Mouse (Mus musculus) kidney, embryonic 14.5 days (tissue): ENCODE measurements at regions not wholly inside any gene's neighbourhood (a gene's known extent, or its start where the extent isn't known, plus 50 kb on each side); places are given as distances from the start of the nearest gene placed in this dataset.

ENCODE experiments used
- ATAC-seq: fragments of 200-750 bp; cut with Nextera tagmentation; 2 replicates; pipeline ENCODE4 v1.8.0; 2017; ENCODE audit warnings: moderate number of reproducible peaks, mild to moderate bottlenecking, moderate TSS enrichment, moderate library complexity; ENCODE audit not compliant: low FRiP score, low TSS enrichment
- H3K27ac ChIP-seq: fragments of 300-500 bp; sonication (generic); 2 replicates; pipeline ENCODE4 v1.5.1; 2014; ENCODE audit warnings: low read depth, mild to moderate bottlenecking, low read length, moderate library complexity, mixed read lengths
- H3K27me3 ChIP-seq: fragments of 300-500 bp; sonication (generic); 2 replicates; pipeline ENCODE4 v1.6.1; 2014; ENCODE audit warnings: mild to moderate bottlenecking, low read length; ENCODE audit not compliant: control insufficient read depth, insufficient read depth
- H3K36me3 ChIP-seq: fragments of 300-500 bp; sonication (generic); 2 replicates; pipeline ENCODE4 v1.6.1; 2014; ENCODE audit warnings: low read length, mixed read lengths; ENCODE audit not compliant: control insufficient read depth, insufficient read depth
- H3K4me1 ChIP-seq: fragments of 300-500 bp; sonication (generic); 2 replicates; pipeline ENCODE4 v1.6.1; 2014; ENCODE audit warnings: low read length, mixed read lengths; ENCODE audit not compliant: control insufficient read depth, insufficient read depth
- H3K4me2 ChIP-seq: fragments of 300-500 bp; sonication (generic); replicated peaks from 2 replicates; pipeline ENCODE4 v1.6.1; 2014; ENCODE audit warnings: low read depth, mild to moderate bottlenecking, low read length
- H3K4me3 ChIP-seq: fragments of 300-500 bp; sonication (generic); 2 replicates; pipeline ENCODE4 v1.5.1; 2014; ENCODE audit warnings: mild to moderate bottlenecking, low read length
- H3K9ac ChIP-seq: fragments of 300-500 bp; sonication (generic); 2 replicates; pipeline ENCODE4 v1.6.1; 2014; ENCODE audit warnings: low read depth, mild to moderate bottlenecking, low read length, moderate library complexity
- H3K9me3 ChIP-seq: fragments of 300-500 bp; sonication (generic); 2 replicates; pipeline ENCODE4 v1.6.1; 2016; ENCODE audit warnings: low read length; ENCODE audit not compliant: control insufficient read depth
- WGBS: fragments of 180-500 bp; shearing (Covaris S2); extraction: QIAGEN DNeasy Blood & Tissue Kit; methylation state at CpG from one replicate; pipeline ENCODE4 v1.1.7; 2014; 5-methylcytosine and 5-hydroxymethylcytosine counted together

DNA sequence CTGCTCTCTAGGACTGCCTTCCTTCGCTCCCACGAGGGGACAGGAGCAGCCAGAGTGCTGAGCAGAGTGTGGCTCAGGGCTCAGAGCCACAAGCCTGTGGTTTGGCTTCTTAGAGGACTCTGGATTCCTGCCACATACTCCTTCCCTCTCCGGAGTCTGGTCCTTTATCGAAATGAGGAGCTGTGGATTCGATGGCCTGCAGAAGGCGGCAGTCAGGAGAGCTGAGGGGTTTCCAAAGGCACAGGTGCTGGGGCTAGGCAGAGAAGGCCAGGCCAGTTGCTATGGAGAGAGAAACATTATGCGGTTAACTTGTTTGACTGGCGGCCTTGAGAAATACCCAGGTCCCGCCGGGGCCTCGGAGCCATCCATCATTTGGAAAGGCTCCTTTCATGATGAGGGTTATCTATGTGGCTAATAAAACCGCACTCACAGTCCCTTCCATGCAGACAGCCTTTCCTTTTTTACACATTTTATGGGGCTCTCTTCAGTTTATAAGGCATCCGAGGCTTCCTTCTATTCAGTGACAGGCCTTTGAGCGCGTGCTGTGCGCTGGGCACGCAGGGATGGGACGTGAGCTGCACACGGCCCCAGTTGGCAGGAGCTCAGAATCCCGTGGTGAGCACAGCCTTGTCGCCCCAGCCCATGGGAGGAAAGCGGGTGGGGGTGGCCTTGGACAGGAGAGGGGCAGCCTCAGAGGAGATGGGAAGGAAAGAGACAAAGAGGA is 61.2 kb upstream of the Gjb5 start:
- Histone ChIP-seq H3K36me3 (no peaks in the 10 kb centered on the region), H3K4me2 (peak overlapping the region; percentile 26), H3K9me3 (no peaks in the 10 kb centered on the region), H3K27me3 (no peaks in the 10 kb centered on the region; the same call in 1 of the 2 replicates), H3K27ac (peak overlapping the region; percentile 11; the same call in 1 of the 2 replicates), H3K9ac (no peak overlapping the region), H3K4me1 (peaks cover 5% of the 10 kb centered on the region; the same call in 1 of the 2 replicates), H3K4me3 (no peak overlapping the region)
- ATAC-seq = peak; percentile 69
- 9% methylated on average over 22 of the region's 22 CpGs for WGBS

DNA sequence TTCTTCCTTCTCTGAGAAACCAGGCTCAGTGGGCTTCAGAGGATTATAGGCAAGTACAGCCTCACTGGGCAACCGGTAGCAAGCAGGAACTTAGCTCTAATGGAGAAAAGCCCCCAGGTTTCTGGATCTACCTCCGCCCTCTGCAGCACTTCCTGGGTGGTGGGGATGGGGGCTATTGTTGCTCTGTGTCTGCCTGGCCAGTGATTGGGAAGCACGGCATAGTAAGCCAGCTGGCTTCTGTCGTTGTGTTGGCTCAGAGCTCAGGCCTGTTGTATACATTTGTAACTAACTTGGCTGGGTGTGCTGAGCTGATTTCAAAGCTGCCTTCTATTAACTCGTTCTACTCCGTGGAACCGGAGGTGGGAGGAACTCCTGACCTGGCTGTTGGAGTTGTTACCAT is 58.9 kb upstream of the Gjb5 start:
- H3K27me3 ChIP-seq = no peaks in the 10 kb centered on the region; the same call in 1 of the 2 replicates
- H3K27ac ChIP-seq = no peak overlapping the region
- no peaks in the 10 kb centered on the region for H3K36me3 ChIP-seq
- no peak for ATAC-seq
- H3K4me2 ChIP-seq = no peak overlapping the region
- no peaks in the 10 kb centered on the region for H3K9me3 ChIP-seq
- no peak overlapping the region for H3K9ac ChIP-seq
- no peak overlapping the region for H3K4me3 ChIP-seq
- 49% methylated on average over 7 of the region's 7 CpGs for WGBS
- H3K4me1 ChIP-seq = peaks cover 5% of the 10 kb centered on the region; the same call in 1 of the 2 replicates

DNA sequence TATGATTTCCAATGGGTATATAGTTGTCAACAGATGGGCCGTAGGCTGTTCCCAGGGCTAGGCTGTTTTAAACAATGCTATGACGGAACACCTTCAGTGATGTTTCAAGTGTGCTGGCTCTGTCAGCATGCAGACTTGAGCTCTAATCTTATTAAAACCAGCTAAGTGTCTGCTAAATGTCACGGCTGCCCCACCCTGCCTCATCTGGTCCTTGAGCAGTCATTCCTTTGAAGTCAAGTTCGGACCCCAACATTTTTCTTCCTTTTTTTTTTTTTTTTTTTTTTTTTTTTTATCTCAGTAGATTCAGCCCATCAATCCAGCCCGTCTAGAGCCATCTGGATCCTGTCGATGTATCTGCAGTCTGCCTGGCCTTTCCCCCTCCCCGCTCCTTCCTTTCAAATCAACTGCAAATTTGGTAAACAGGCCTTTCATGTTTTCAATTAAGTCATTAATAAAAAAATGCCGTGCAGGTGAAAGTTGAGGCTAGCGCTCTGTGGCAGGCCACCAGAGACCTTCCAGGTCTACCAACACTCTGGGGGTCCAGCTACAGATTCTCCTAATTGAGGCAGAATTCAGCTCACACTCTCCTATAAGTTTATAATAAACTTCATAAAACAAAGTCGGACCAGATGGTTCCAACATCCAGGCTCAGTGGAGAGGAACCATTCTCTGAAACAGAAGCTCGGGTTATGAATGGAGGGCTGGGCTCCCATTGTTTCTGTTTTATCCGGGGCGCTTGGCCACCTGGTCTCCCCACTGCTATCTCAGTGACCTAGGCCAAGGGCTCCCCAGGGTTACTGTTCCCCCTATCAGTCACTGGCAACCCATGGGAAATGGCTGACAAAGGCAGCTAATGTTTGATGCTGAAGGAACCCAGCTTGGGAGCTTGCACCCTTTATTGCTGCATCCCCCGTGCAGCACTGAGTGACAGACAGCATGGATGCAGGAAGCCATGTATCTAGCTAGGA is 56.3 kb upstream of the Gjb5 start:
- H3K36me3 ChIP-seq = no peaks in the 10 kb centered on the region
- H3K27me3 ChIP-seq = no peaks in the 10 kb centered on the region; the same call in 1 of the 2 replicates
- no peak overlapping the region for H3K4me3 ChIP-seq
- no peak overlapping the region for H3K4me2 ChIP-seq
- no peak overlapping the region for H3K9ac ChIP-seq
- no peaks in the 10 kb centered on the region for H3K9me3 ChIP-seq
- H3K4me1 ChIP-seq = peaks cover 4% of the 10 kb centered on the region; the same call in 1 of the 2 replicates
- H3K27ac ChIP-seq = no peak overlapping the region
- WGBS = 56% methylated on average over 14 of the region's 14 CpGs
- ATAC-seq = no peak
